Comparison of ENCODE assay signal across 14 mouse cellular contexts in the genomic region with DNA sequence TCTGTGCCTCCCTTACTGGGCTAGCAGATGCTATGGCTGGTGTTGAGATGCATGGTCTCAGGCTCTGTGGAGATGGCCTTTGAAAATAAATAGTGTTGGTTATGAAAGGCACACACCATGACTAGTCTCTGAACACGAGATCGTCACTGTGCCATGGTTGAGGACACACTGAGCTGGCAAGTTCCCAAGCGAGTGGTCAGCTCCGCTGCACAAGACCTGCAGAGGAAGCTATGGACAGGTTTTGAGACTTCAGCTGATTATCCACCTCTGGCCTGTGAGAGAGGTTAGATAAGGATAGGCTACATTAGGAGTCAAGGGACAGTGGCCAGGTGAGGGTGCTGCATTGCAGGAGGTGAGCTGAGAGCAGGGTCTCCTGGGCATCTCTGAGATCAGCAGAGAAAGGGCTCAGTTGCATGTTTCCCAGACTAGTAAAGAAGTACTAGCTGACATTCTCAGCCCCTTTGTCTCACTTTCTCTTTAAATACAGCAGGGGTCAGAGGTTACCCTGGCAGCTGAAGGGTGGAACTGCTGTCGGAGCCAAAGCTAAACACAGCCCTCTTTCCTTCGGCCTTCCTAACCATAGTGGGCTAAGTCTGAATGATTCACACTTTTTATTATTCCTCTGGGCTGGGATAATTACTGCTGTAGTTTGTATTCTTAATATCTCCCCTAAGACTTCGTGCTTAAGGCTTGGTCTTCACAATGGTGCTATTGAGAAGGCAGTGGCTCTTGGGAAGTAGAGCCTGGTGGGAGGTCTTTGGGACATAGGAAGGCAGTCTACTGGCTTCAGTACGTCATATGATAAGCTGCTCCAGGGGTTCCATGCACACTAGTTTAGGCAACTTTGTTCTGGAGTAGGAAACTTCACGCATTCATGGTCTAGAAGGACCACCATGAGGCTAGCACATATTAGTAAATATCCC. TPM values are rescaled to one million over a fixed set of nuclear protein-coding genes. Genes with fewer than 3 reads are reported as not detected.
A peak's percentile ranks its signal among the peaks of the same experiment; 100 is the strongest.
DNase-seq lines count a peak whose midpoint lies in the region; ATAC-seq and TF ChIP-seq lines count a peak whose summit lies in the region.
"Had no signal": no experiment of that assay in that cellular context is flagged by ENCODE, and none has a peak within 500 bp of the region (broad histone marks: within the 10 kb centered on the region; RNA-seq: fewer than 3 reads in every experiment).

No protein-coding gene starts in this region.

- H3K4me2 ChIP-seq in forebrain, embryonic 12.5 days: no peak overlapping the region
- H3K4me2 ChIP-seq in liver, postnatal 0 days (ENCODE audit: low read depth, low read length): no peak overlapping the region
- H3K4me2 ChIP-seq in liver, embryonic 12.5 days: no peak overlapping the region
- no peak overlapping the region for H3K4me2 ChIP-seq in limb, embryonic 15.5 days
- H3K4me2 ChIP-seq: heart, embryonic 12.5 days had no signal

- no peak for TF ChIP-seq CTCF in liver, postnatal 0 days (IDR thresholded peaks at IDR 0.05; ENCODE audit: low read depth)

- H3K36me3 ChIP-seq in forebrain, embryonic 10.5 days (replicated peaks): no peaks in the 10 kb centered on the region
- H3K36me3 ChIP-seq in forebrain, embryonic 12.5 days (replicated peaks): no peaks in the 10 kb centered on the region
- no peaks in the 10 kb centered on the region for H3K36me3 ChIP-seq in liver, postnatal 0 days (replicated peaks; ENCODE audit: insufficient read depth, low read length)
- H3K36me3 ChIP-seq in liver, embryonic 12.5 days: no peaks in the 10 kb centered on the region
- H3K36me3 ChIP-seq in limb, embryonic 15.5 days: no peaks in the 10 kb centered on the region
- H3K36me3 ChIP-seq: G1E; heart, embryonic 12.5 days had no signal

- no peak for TF ChIP-seq EP300 in liver, postnatal 0 days (IDR thresholded peaks at IDR 0.05; ENCODE audit: low read depth)

- 48% methylated on average over 9 of the region's 9 CpGs for WGBS in forebrain, embryonic 10.5 days
- 48% methylated on average over 9 of the region's 9 CpGs for WGBS in forebrain, embryonic 12.5 days
- 63% methylated on average over 9 of the region's 9 CpGs for WGBS in liver, postnatal 0 days (ENCODE audit: insufficient replicate concordance)
- WGBS in liver, embryonic 12.5 days (ENCODE audit: insufficient replicate concordance): 71% methylated on average over 9 of the region's 9 CpGs
- 58% methylated on average over 9 of the region's 9 CpGs for WGBS in limb, embryonic 15.5 days

- H3K4me3 ChIP-seq in forebrain, embryonic 10.5 days: no peak overlapping the region
- no peak overlapping the region for H3K4me3 ChIP-seq in forebrain, embryonic 12.5 days (replicated peaks)
- H3K4me3 ChIP-seq in liver, postnatal 0 days (ENCODE audit: low read depth, low read length): no peak overlapping the region
- H3K4me3 ChIP-seq in liver, embryonic 12.5 days: no peak overlapping the region
- no peak overlapping the region for H3K4me3 ChIP-seq in limb, embryonic 15.5 days
- H3K4me3 ChIP-seq: heart, embryonic 12.5 days had no signal

- DNase-seq in forebrain, embryonic 10.5 days (ENCODE audit: extremely low spot score, low spot score): no peak
- peak; percentile 20 for DNase-seq in liver, postnatal 0 days
- DNase-seq in embryo, embryonic 9.5 days (ENCODE audit: extremely low spot score): peak; percentile 45
- no peak for DNase-seq in urinary bladder, adult 18-20 months (ENCODE audit: low spot score in 2 of 2)
- DNase-seq in lung, postnatal 4 days: no peak
- DNase-seq: cerebellum, adult 11 months; layer of hippocampus, postnatal 36 days had no signal

- 0 out of 2 replicates have a peak, but pooled peaks cover 9% of the 10 kb centered on the region for H3K27me3 ChIP-seq in forebrain, embryonic 10.5 days (ENCODE audit: poor library complexity, severe bottlenecking)
- H3K27me3 ChIP-seq in forebrain, embryonic 12.5 days: no peaks in the 10 kb centered on the region
- H3K27me3 ChIP-seq in liver, postnatal 0 days (ENCODE audit: insufficient read depth, low read length): no peaks in the 10 kb centered on the region
- no peaks in the 10 kb centered on the region for H3K27me3 ChIP-seq in liver, embryonic 12.5 days (replicated peaks)
- H3K27me3 ChIP-seq in limb, embryonic 15.5 days: no peaks in the 10 kb centered on the region
- H3K27me3 ChIP-seq: heart, embryonic 12.5 days had no signal

- H3K9ac ChIP-seq in forebrain, embryonic 12.5 days: no peak overlapping the region
- no peak overlapping the region for H3K9ac ChIP-seq in liver, postnatal 0 days (replicated peaks)
- no peak overlapping the region for H3K9ac ChIP-seq in liver, embryonic 12.5 days
- H3K9ac ChIP-seq in limb, embryonic 15.5 days: no peak overlapping the region
- H3K9ac ChIP-seq: heart, embryonic 12.5 days; liver, embryonic 14.5 days had no signal

- no peak for ATAC-seq in forebrain, embryonic 12.5 days (ENCODE audit: low FRiP score)
- no peak for ATAC-seq in liver, postnatal 0 days
- no peak for ATAC-seq in liver, embryonic 12.5 days
- ATAC-seq in limb, embryonic 15.5 days (ENCODE audit: insufficient number of reproducible peaks, low FRiP score, low TSS enrichment, low read depth): no peak

- peaks cover 32% of the 10 kb centered on the region for H3K4me1 ChIP-seq in forebrain, embryonic 10.5 days
- H3K4me1 ChIP-seq in forebrain, embryonic 12.5 days: peaks cover 18% of the 10 kb centered on the region
- H3K4me1 ChIP-seq in liver, postnatal 0 days (ENCODE audit: insufficient read depth): peaks cover 9% of the 10 kb centered on the region; the same call in 1 of the 2 replicates
- H3K4me1 ChIP-seq in liver, embryonic 12.5 days: peaks cover 8% of the 10 kb centered on the region
- peaks cover 8% of the 10 kb centered on the region for H3K4me1 ChIP-seq in limb, embryonic 15.5 days

- H3K27ac ChIP-seq in forebrain, embryonic 10.5 days: peak overlapping the region; percentile 22
- H3K27ac ChIP-seq in forebrain, embryonic 12.5 days: no peak overlapping the region
- H3K27ac ChIP-seq in liver, postnatal 0 days (ENCODE audit: low read depth): no peak overlapping the region
- no peak overlapping the region for H3K27ac ChIP-seq in liver, embryonic 12.5 days
- peak overlapping the region; percentile 17; the same call in 1 of the 2 replicates for H3K27ac ChIP-seq in limb, embryonic 15.5 days
- H3K27ac ChIP-seq: kidney, postnatal 0 days; liver, embryonic 14.5 days had no signal

- H3K9me3 ChIP-seq in forebrain, embryonic 10.5 days: no peaks in the 10 kb centered on the region
- H3K9me3 ChIP-seq in forebrain, embryonic 12.5 days: no peaks in the 10 kb centered on the region
- H3K9me3 ChIP-seq in liver, postnatal 0 days (ENCODE audit: low read length): no peaks in the 10 kb centered on the region
- H3K9me3 ChIP-seq in liver, embryonic 12.5 days (replicated peaks): no peaks in the 10 kb centered on the region
- no peaks in the 10 kb centered on the region for H3K9me3 ChIP-seq in limb, embryonic 15.5 days
- H3K9me3 ChIP-seq: G1E; heart, embryonic 12.5 days had no signal

RNA-seq across cellular contexts. Expression of a gene that starts 19.6 kb away (rescaled TPM):
- polyA plus RNA-seq in forebrain, embryonic 10.5 days (2016; fragmentation: Nextera tagmentation; extraction: Ambion mirVana): 19.9 and 20.1 TPM in 2 replicates
- 32.7 and 36.6 TPM in 2 replicates for polyA plus RNA-seq in forebrain, embryonic 12.5 days (2016; fragmentation: Nextera tagmentation; extraction: Ambion mirVana)
- 11.6 TPM in 2 replicates for polyA plus RNA-seq in liver, postnatal 0 days (2015; fragmentation: Nextera tagmentation; extraction: Ambion mirVana)
- 14.5 and 15.4 TPM in 2 replicates for polyA plus RNA-seq in liver, embryonic 12.5 days (2016; fragmentation: Nextera tagmentation; extraction: Ambion mirVana)
- polyA plus RNA-seq in limb, embryonic 15.5 days (2015; fragmentation: Nextera tagmentation; extraction: Ambion mirVana): 10.7 and 11.6 TPM in 2 replicates
- polyA plus RNA-seq: G1E had no signal

Comparison
In these comparisons a context has a peak if more than half of its experiments do, and no peak if none do; other contexts are left out.
1. H3K27ac ChIP-seq: peak in forebrain, embryonic 10.5 days (single experiment) and limb, embryonic 15.5 days (single experiment); none in forebrain, embryonic 12.5 days (single experiment), liver, postnatal 0 days (single experiment) and liver, embryonic 12.5 days (single experiment).
2. DNase-seq: peak in liver, postnatal 0 days (single experiment) and embryo, embryonic 9.5 days (single experiment); none in forebrain, embryonic 10.5 days (single experiment), urinary bladder, adult 18-20 months (0 of 2) and lung, postnatal 4 days (0 of 2).